Mouse (Mus musculus): ENCODE measurements around the gene Abl2. TPM values are rescaled to one million over a fixed set of nuclear protein-coding genes. Genes with fewer than 3 reads are reported as not detected.

The Abl2 gene
- polyA plus RNA-seq, 1 experiment from 2014 or later: 3.4 TPM

- Histone ChIP-seq H3K4me1 (peaks cover 3% of the 10 kb centered on the region), H3K27ac (no peak overlapping the region), H3K27me3 (replicated peaks) (no peaks in the 10 kb centered on the region; the same call in 1 of the 2 replicates), H3K9ac (no peak overlapping the region), H3K36me3 (no peaks in the 10 kb centered on the region), H3K9me3 (no peaks in the 10 kb centered on the region), H3K4me3 (replicated peaks) (no peak overlapping the region), H3K4me2 (no peak overlapping the region)
- ATAC-seq (ENCODE audit: insufficient read depth, low FRiP score, low read depth): no peak
- WGBS: 17% methylated on average over 12 of the region's 12 CpGs
These were observed 14.6 kb upstream of the Abl2 start for GRCm38 (mm10) chr1:156543999-156544398.

DNA sequence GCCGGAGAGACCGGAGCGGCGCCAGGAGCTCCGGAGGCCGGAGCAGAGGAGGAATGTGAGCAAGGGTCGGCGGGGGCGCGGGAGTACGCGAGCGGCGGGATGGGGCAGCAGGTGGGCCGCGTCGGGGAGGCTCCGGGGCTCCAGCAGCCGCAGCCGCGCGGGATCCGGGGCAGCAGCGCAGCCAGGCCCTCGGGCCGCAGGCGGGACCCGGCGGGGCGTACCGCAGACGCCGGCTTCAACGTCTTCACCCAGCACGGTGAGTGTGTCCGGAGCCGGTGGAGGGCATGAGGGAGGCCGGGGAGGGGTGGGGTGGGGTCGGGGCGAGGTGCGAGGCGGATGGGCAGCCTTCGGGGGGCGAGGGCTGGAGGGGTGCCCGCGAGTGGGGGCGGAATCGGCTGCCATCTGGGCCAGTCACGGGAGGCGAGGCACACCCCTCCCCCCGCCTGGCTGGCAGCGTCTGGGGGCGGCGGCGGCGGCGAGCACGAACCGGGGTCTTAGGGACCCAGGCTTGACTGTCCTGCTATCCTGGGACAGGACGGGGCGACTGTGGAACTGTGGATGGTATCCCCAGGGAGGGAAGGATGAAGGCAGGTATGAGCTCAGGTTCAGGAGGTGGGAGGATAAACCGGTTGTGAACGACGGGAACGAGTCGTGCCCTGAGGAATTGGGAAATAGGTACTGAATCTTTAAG is 509 bp downstream of the Abl2 start:
- H3K4me1 ChIP-seq: 0 out of 2 replicates have a peak, but pooled peaks cover 4% of the 10 kb centered on the region
- H3K9ac ChIP-seq: peak overlapping the region; percentile 99
- ATAC-seq (ENCODE audit: insufficient read depth, low FRiP score, low read depth): peak; percentile 47
- H3K4me2 ChIP-seq: peak overlapping the region; percentile 77
- no peaks in the 10 kb centered on the region for H3K36me3 ChIP-seq
- peak overlapping the region; percentile 98 for H3K4me3 ChIP-seq (replicated peaks)
- peak overlapping the region; percentile 94 for H3K27ac ChIP-seq
- under 1% methylated on average over 63 of the region's 66 CpGs for WGBS
- no peaks in the 10 kb centered on the region for H3K27me3 ChIP-seq (replicated peaks)
- no peaks in the 10 kb centered on the region for H3K9me3 ChIP-seq

- Histone ChIP-seq H3K9me3 (no peaks in the 10 kb centered on the region), H3K4me2 (peak overlapping the region; percentile 77), H3K27ac (peak overlapping the region; percentile 94), H3K36me3 (no peaks in the 10 kb centered on the region), H3K4me3 (replicated peaks) (peak overlapping the region; percentile 98), H3K4me1 (0 out of 2 replicates have a peak, but pooled peaks cover 4% of the 10 kb centered on the region), H3K27me3 (replicated peaks) (no peaks in the 10 kb centered on the region), H3K9ac (peak overlapping the region; percentile 99; the same call in 1 of the 2 replicates)
- no peak for ATAC-seq (ENCODE audit: insufficient read depth, low FRiP score, low read depth)
- 7% methylated on average over 8 of the region's 8 CpGs for WGBS
These were observed 1.0 kb downstream of the Abl2 start for GRCm38 (mm10) chr1:156559641-156560020.

GRCm38 (mm10) chr1:156560500-156560899 is 1.9 kb downstream of the Abl2 start:
- Histone ChIP-seq H3K4me3 (replicated peaks) (no peak overlapping the region; the same call in 1 of the 2 replicates), H3K4me2 (no peak overlapping the region), H3K36me3 (no peaks in the 10 kb centered on the region), H3K9me3 (no peaks in the 10 kb centered on the region), H3K27me3 (replicated peaks) (no peaks in the 10 kb centered on the region), H3K27ac (no peak overlapping the region), H3K4me1 (0 out of 2 replicates have a peak, but pooled peaks cover 4% of the 10 kb centered on the region), H3K9ac (no peak overlapping the region)
- WGBS: 89% methylated on average over 9 of the region's 9 CpGs
- no peak for ATAC-seq (ENCODE audit: insufficient read depth, low FRiP score, low read depth)

- Histone ChIP-seq H3K27ac (no peak overlapping the region), H3K9ac (no peak overlapping the region), H3K4me3 (replicated peaks) (no peak overlapping the region), H3K9me3 (no peaks in the 10 kb centered on the region), H3K4me2 (no peak overlapping the region), H3K36me3 (no peaks in the 10 kb centered on the region), H3K27me3 (replicated peaks) (no peaks in the 10 kb centered on the region), H3K4me1 (no peaks in the 10 kb centered on the region)
- WGBS: 74% methylated on average over 2 of the region's 2 CpGs
- no peak for ATAC-seq (ENCODE audit: insufficient read depth, low FRiP score, low read depth)
These were observed 6.7 kb downstream of the Abl2 start for GRCm38 (mm10) chr1:156565328-156565727.

DNA sequence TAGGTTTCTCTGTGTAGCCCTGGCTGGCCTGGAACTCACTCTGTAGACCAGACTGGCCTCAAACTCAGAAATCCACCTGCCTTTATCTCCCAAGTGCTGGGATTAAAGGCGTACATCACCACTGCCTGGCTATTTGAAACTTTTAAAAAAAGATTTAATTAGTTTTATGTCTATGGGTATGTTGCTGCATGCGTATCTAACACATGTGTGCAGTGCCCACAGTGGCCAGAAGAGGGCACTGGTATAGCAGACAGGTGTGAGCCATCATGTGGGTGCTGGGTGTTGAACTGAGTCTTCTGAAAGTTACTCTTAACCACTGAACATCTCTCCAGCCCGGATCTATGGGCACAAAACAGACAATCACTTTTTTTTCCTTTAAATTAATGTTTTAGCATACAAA is 7.5 kb downstream of the Abl2 start:
- no peak overlapping the region for H3K9ac ChIP-seq
- H3K4me1 ChIP-seq: no peaks in the 10 kb centered on the region
- H3K36me3 ChIP-seq: no peaks in the 10 kb centered on the region
- no peak overlapping the region for H3K4me3 ChIP-seq (replicated peaks)
- no peak overlapping the region for H3K4me2 ChIP-seq
- ATAC-seq (ENCODE audit: insufficient read depth, low FRiP score, low read depth): no peak
- no peak overlapping the region for H3K27ac ChIP-seq
- no peaks in the 10 kb centered on the region for H3K9me3 ChIP-seq
- H3K27me3 ChIP-seq (replicated peaks): no peaks in the 10 kb centered on the region
- 94% methylated on average over 3 of the region's 3 CpGs for WGBS

DNA sequence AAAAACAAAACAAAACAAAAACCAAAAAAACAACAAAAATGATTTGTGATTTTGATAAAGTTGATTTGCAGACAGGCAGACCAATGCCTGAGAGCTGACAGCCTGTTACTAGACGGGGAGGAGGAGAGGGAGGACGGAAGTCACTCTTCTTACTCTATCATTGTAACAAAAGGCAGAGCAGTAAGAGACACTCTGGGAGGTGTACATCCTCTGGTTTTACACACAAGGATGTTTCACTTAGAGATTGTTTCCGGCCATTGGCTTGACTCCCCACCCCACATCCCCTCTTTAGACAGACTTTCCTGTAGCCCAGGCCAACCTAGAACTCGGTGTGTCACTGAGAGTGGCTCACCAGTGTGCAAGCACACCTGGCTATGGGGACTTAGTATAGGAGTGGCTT is 11.0 kb downstream of the Abl2 start:
- Histone ChIP-seq H3K27ac (no peak overlapping the region), H3K4me2 (no peak overlapping the region), H3K4me3 (replicated peaks) (no peak overlapping the region), H3K4me1 (no peaks in the 10 kb centered on the region), H3K36me3 (no peaks in the 10 kb centered on the region), H3K27me3 (replicated peaks) (no peaks in the 10 kb centered on the region), H3K9ac (no peak overlapping the region), H3K9me3 (no peaks in the 10 kb centered on the region)
- no peak for ATAC-seq (ENCODE audit: insufficient read depth, low FRiP score, low read depth)
- 77% methylated on average over 4 of the region's 4 CpGs for WGBS

GRCm38 (mm10) chr1:156572952-156573351 is 14.4 kb downstream of the Abl2 start:
- no peak overlapping the region for H3K27ac ChIP-seq
- H3K4me1 ChIP-seq: no peaks in the 10 kb centered on the region
- H3K9ac ChIP-seq: no peak overlapping the region
- ATAC-seq (ENCODE audit: insufficient read depth, low FRiP score, low read depth): no peak
- H3K4me2 ChIP-seq: no peak overlapping the region
- H3K36me3 ChIP-seq: no peaks in the 10 kb centered on the region
- no peaks in the 10 kb centered on the region for H3K9me3 ChIP-seq
- WGBS: 79% methylated on average over 4 of the region's 4 CpGs
- no peaks in the 10 kb centered on the region for H3K27me3 ChIP-seq (replicated peaks)
- no peak overlapping the region for H3K4me3 ChIP-seq (replicated peaks)

DNA sequence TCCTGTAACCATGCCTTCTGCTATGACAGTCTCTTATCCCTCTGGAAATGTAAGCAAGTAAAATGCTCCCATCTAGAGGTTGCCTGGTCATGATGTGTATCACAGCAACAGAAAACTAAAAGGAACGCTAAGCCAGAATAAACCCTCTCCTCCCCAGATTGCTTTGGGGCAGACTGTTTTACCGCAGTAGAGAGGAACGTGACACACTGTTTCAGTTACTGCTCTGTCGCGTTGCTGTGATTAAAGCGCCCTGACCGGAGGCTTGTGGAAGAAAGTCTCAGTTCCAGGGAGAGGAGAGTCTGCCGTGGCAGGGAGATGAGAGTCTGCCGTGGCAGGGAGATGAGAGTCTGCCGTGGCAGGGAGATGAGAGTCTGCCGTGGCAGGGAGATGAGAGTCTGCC is 22.6 kb downstream of the Abl2 start:
- Histone ChIP-seq H3K4me2 (no peak overlapping the region), H3K9ac (no peak overlapping the region), H3K36me3 (no peaks in the 10 kb centered on the region), H3K27ac (no peak overlapping the region), H3K27me3 (replicated peaks) (no peaks in the 10 kb centered on the region), H3K4me3 (replicated peaks) (no peak overlapping the region), H3K4me1 (no peaks in the 10 kb centered on the region), H3K9me3 (no peaks in the 10 kb centered on the region)
- 65% methylated on average over 11 of the region's 11 CpGs for WGBS
- ATAC-seq (ENCODE audit: insufficient read depth, low FRiP score, low read depth): no peak

- H3K4me2 ChIP-seq: no peak overlapping the region
- no peaks in the 10 kb centered on the region for H3K4me1 ChIP-seq
- no peaks in the 10 kb centered on the region for H3K36me3 ChIP-seq
- no peak overlapping the region for H3K4me3 ChIP-seq (replicated peaks)
- H3K27ac ChIP-seq: no peak overlapping the region
- H3K9me3 ChIP-seq: no peaks in the 10 kb centered on the region
- no peaks in the 10 kb centered on the region for H3K27me3 ChIP-seq (replicated peaks)
- ATAC-seq (ENCODE audit: insufficient read depth, low FRiP score, low read depth): no peak
- no peak overlapping the region for H3K9ac ChIP-seq
- WGBS: 54% methylated on average over 1 of the region's 1 CpGs
These were observed 25.6 kb downstream of the Abl2 start for GRCm38 (mm10) chr1:156584175-156584574.

- H3K4me3 ChIP-seq (replicated peaks): no peak overlapping the region
- WGBS: 66% methylated on average over 3 of the region's 3 CpGs
- no peaks in the 10 kb centered on the region for H3K9me3 ChIP-seq
- no peaks in the 10 kb centered on the region for H3K36me3 ChIP-seq
- no peak for ATAC-seq (ENCODE audit: insufficient read depth, low FRiP score, low read depth)
- H3K27me3 ChIP-seq (replicated peaks): no peaks in the 10 kb centered on the region
- no peak overlapping the region for H3K4me2 ChIP-seq
- H3K9ac ChIP-seq: no peak overlapping the region
- H3K27ac ChIP-seq: no peak overlapping the region
- no peaks in the 10 kb centered on the region for H3K4me1 ChIP-seq
These were observed 26.9 kb downstream of the Abl2 start for GRCm38 (mm10) chr1:156585512-156585911.

GRCm38 (mm10) chr1:156589811-156590305 is 31.3 kb downstream of the Abl2 start:
- WGBS: 58% methylated on average over 3 of the region's 3 CpGs
- Histone ChIP-seq H3K27ac (no peak overlapping the region), H3K4me3 (replicated peaks) (no peak overlapping the region), H3K9ac (no peak overlapping the region), H3K9me3 (no peaks in the 10 kb centered on the region), H3K4me2 (no peak overlapping the region), H3K4me1 (no peaks in the 10 kb centered on the region), H3K27me3 (replicated peaks) (no peaks in the 10 kb centered on the region), H3K36me3 (no peaks in the 10 kb centered on the region)
- no peak for ATAC-seq (ENCODE audit: insufficient read depth, low FRiP score, low read depth)
